Mouse (Mus musculus): ENCODE data around the gene Hist1h4k. TPM values are rescaled to one million over a fixed set of nuclear protein-coding genes. Genes with fewer than 3 reads are reported as not detected.
"Not testable (repeated sequence)": the region's sequence is repeated elsewhere in the genome, so short reads cannot be mapped to it uniquely, and the experiment has no call there.

Gene Hist1h4k
- total and polyA plus RNA-seq, 3 experiments: 19.1 to 3,283 TPM; not detected in 1

DNA sequence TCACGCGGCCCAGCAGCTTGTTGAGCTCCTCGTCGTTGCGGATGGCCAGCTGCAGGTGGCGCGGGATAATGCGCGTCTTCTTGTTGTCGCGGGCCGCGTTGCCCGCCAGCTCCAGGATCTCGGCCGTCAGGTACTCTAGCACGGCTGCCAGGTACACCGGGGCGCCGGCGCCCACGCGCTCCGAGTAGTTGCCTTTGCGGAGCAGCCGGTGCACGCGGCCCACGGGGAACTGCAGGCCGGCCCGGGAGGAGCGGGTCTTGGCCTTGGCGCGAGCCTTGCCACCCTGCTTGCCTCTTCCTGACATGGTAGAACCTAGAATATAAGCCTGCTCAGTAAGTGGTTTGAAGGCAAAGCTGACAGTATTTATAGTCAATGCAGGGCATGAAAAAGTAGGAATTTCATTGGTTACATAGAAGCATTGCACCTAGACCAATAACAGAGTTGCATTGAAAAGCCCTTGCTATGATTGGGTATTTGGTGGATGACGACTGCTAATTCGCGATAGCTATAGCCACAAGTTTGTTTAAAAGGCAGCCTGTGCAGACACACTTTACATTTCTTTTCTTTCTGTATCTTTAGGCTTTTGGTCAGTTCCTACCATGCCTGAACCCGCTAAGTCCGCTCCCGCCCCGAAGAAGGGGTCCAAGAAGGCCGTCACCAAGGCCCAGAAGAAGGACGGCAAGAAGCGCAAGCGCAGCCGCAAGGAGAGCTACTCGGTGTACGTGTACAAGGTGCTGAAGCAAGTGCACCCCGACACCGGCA is 3.4 kb upstream of the Hist1h4k start, which contains the start of the genes Hist1h2ak and Hist1h2bn:
TSS of gene Hist1h2ak (minus strand) at position 304 of the 762 bp plus-strand sequence.
TSS of gene Hist1h2bn (plus strand) at position 600 of the 762 bp plus-strand sequence.
- Histone ChIP-seq H3K36me3 (ENCODE audit: control insufficient read depth in 1 of 2, insufficient read depth in 2 of 2, low read length in 2 of 2) (peaks cover 0 to 23% of the 10 kb centered on the region in 2 experiments; a peak in 2 of 4 replicates), H3K9ac (ENCODE audit: control insufficient read depth, low read depth, low read length, poor library complexity, severe bottlenecking) (peak within 1 kb of the TSS; percentile 82), H3K27ac (ENCODE audit: control insufficient read depth, low read depth, low read length) (peak within 1 kb of the TSS; percentile 97), H3K4me3 (ENCODE audit: control insufficient read depth in 1 of 2, insufficient read depth in 1 of 2, low read depth in 2 of 2, low read length in 2 of 2) (peak within 1 kb of the TSS; percentile 5 to 55)
- H3K9me3 ChIP-seq (replicated peaks; ENCODE audit: insufficient read depth, low read length); H3K79me2 ChIP-seq (ENCODE audit: control insufficient read depth, insufficient read depth, low read length, poor library complexity); H3K4me1 ChIP-seq (ENCODE audit: control insufficient read depth in 1 of 2, insufficient read depth in 2 of 2, low read length in 2 of 2); H3K27me3 ChIP-seq (ENCODE audit: control insufficient read depth in 1 of 2, insufficient read depth in 2 of 2, low read length in 2 of 2): not testable (repeated sequence)
- peak; percentile 98 for DNase-seq (ENCODE audit: low read depth, low spot score)
- TF ChIP-seq TBP (IDR thresholded peaks at IDR 0.05; ENCODE audit: low read depth, low read length) (peak; percentile 99), UBTF (IDR thresholded peaks at IDR 0.05; ENCODE audit: borderline replicate concordance, insufficient read depth, low read depth, low read length) (peak; percentile 85), POLR2A (IDR thresholded peaks at IDR 0.05; ENCODE audit: control insufficient read depth in 1 of 2, insufficient read depth in 1 of 2, low read depth in 1 of 2, low read length in 2 of 2, poor library complexity in 1 of 2) (peak; percentile 56 to 86), CTCF (IDR thresholded peaks at IDR 0.05 in 2 of 3, conservative IDR thresholded peaks at IDR 0.05 in 1 of 3; ENCODE audit: control insufficient read depth in 1 of 3, insufficient read depth in 1 of 3, low read depth in 2 of 3, low read length in 3 of 3, poor library complexity in 1 of 3, severe bottlenecking in 1 of 3) (0 out of 6 replicates have a peak, but pooled peaks of 1 of the 3 experiments have one; percentile 1)

DNA sequence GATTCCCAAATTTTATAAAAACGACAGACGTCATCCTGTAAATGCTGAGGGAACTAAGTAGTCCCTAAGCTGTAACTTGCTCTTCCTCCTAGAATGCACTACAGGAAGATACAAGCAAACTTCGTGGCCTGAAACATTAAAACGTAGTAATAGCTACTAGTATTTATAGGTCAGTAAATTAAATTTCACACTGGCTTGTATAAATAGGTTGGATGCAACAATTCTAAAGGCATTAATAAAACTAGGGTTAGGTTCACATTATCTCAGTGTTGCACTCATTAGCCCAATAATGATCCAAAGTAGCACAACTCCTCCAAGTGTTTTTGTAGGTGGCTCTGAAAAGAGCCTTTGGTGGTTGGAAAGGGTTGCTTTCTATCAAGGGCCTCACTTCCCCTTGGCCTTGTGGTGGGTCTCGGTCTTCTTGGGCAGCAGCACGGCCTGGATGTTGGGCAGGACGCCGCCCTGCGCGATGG is 2.8 kb upstream of the Hist1h4k start:
- peak; percentile 84 for DNase-seq (ENCODE audit: low read depth, low spot score)
- H3K9ac ChIP-seq (ENCODE audit: control insufficient read depth, low read depth, low read length, poor library complexity, severe bottlenecking): peak overlapping the region; percentile 80
- no peaks in the 10 kb centered on the region for H3K27me3 ChIP-seq (ENCODE audit: control insufficient read depth in 1 of 2, insufficient read depth in 2 of 2, low read length in 2 of 2)
- TF ChIP-seq UBTF (IDR thresholded peaks at IDR 0.05; ENCODE audit: borderline replicate concordance, insufficient read depth, low read depth, low read length): no peak
- no peak for TF ChIP-seq MAX (IDR thresholded peaks at IDR 0.05; ENCODE audit: low read length)
- no peak for TF ChIP-seq MYB (IDR thresholded peaks at IDR 0.05; ENCODE audit: low read depth, low read length)
- no peak for TF ChIP-seq JUND (IDR thresholded peaks at IDR 0.05; ENCODE audit: low read depth, low read length)
- TF ChIP-seq MAZ (IDR thresholded peaks at IDR 0.05; ENCODE audit: low read depth, low read length): no peak
- TF ChIP-seq TAL1 (IDR thresholded peaks at IDR 0.05; ENCODE audit: low read length): no peak
- TF ChIP-seq POLR2AphosphoS5 (IDR thresholded peaks at IDR 0.05; ENCODE audit: borderline replicate concordance, low read depth, low read length): peak; percentile 94; the same call in 1 of the 2 replicates
- TF ChIP-seq POLR2A (IDR thresholded peaks at IDR 0.05; ENCODE audit: control insufficient read depth in 1 of 2, insufficient read depth in 1 of 2, low read depth in 1 of 2, low read length in 2 of 2, poor library complexity in 1 of 2): peak; percentile 77 to 94; a peak in 3 of 4 replicates
- TF ChIP-seq ZNF384 (IDR thresholded peaks at IDR 0.05; ENCODE audit: low read depth, low read length): no peak
- TF ChIP-seq E2F4 (IDR thresholded peaks at IDR 0.05; ENCODE audit: borderline replicate concordance, low read depth, low read length): no peak
- no peak for TF ChIP-seq ETS1 (IDR thresholded peaks at IDR 0.05; ENCODE audit: low read depth, low read length)
- TF ChIP-seq KAT2A (conservative IDR thresholded peaks at IDR 0.05; ENCODE audit: low read depth, low read length): no peak
- TF ChIP-seq TBP (IDR thresholded peaks at IDR 0.05; ENCODE audit: low read depth, low read length): no peak
- TF ChIP-seq CTCF (IDR thresholded peaks at IDR 0.05 in 2 of 3, conservative IDR thresholded peaks at IDR 0.05 in 1 of 3; ENCODE audit: control insufficient read depth in 1 of 3, insufficient read depth in 1 of 3, low read depth in 2 of 3, low read length in 3 of 3, poor library complexity in 1 of 3, severe bottlenecking in 1 of 3): no peak
- TF ChIP-seq ELF1 (IDR thresholded peaks at IDR 0.05; ENCODE audit: low read depth, low read length): no peak
- H3K4me3 ChIP-seq (ENCODE audit: control insufficient read depth in 1 of 2, insufficient read depth in 1 of 2, low read depth in 2 of 2, low read length in 2 of 2): peak overlapping the region; percentile 5 to 55; a peak in 3 of 4 replicates
- peaks cover 0 to 7% of the 10 kb centered on the region in 2 experiments; a peak in 2 of 4 replicates for H3K4me1 ChIP-seq (ENCODE audit: control insufficient read depth in 1 of 2, insufficient read depth in 2 of 2, low read length in 2 of 2)
- H3K36me3 ChIP-seq (ENCODE audit: control insufficient read depth in 1 of 2, insufficient read depth in 2 of 2, low read length in 2 of 2): peaks cover 0 to 26% of the 10 kb centered on the region in 2 experiments; a peak in 2 of 4 replicates
- H3K9me3 ChIP-seq (replicated peaks; ENCODE audit: insufficient read depth, low read length): no peaks in the 10 kb centered on the region
- no peaks in the 10 kb centered on the region; the same call in 1 of the 2 replicates for H3K79me2 ChIP-seq (ENCODE audit: control insufficient read depth, insufficient read depth, low read length, poor library complexity)
- H3K27ac ChIP-seq (ENCODE audit: control insufficient read depth, low read depth, low read length): peak overlapping the region; percentile 94
